Mouse (Mus musculus): ENCODE measurements around the gene Aff4.

- TF ChIP-seq CTCF (IDR thresholded peaks at IDR 0.05; ENCODE audit: borderline replicate concordance, extremely low read depth, insufficient read depth, insufficient read length) (no peak), POLR2A (IDR thresholded peaks at IDR 0.05; ENCODE audit: borderline replicate concordance, extremely low read depth, insufficient read depth, insufficient read length, poor library complexity, severe bottlenecking) (no peak)
These were observed 33.3 kb downstream of the Aff4 start for GRCm38 (mm10) chr11:53383758-53384428.
